Mouse (Mus musculus) kidney, embryonic 16.5 days (tissue): Measurements from ENCODE around the gene Mgst1. TPM values are rescaled to one million over a fixed set of nuclear protein-coding genes. Genes with fewer than 3 reads are reported as not detected.

Experiments
- ATAC-seq: fragments of 200-750 bp; cut with Nextera tagmentation; 2 replicates; pipeline ENCODE4 v1.8.0; 2017; ENCODE audit warnings: moderate TSS enrichment; ENCODE audit not compliant: low FRiP score, low TSS enrichment
- H3K27ac ChIP-seq: fragments of 300-500 bp; sonication (generic); 2 replicates; pipeline ENCODE4 v1.5.1; 2014; ENCODE audit warnings: low read length
- H3K27me3 ChIP-seq: fragments of 300-500 bp; sonication (generic); 2 replicates; pipeline ENCODE4 v1.6.1; 2014; ENCODE audit warnings: low read length, control low read depth, mixed read lengths; ENCODE audit not compliant: insufficient read depth
- H3K36me3 ChIP-seq: fragments of 300-500 bp; sonication (generic); 2 replicates; pipeline ENCODE4 v1.6.1; 2014; ENCODE audit warnings: low read length, control low read depth, mixed read lengths; ENCODE audit not compliant: insufficient read depth
- H3K4me1 ChIP-seq: fragments of 300-500 bp; sonication (generic); 2 replicates; pipeline ENCODE4 v1.6.1; 2014; ENCODE audit warnings: low read length, control low read depth, mixed read lengths; ENCODE audit not compliant: insufficient read depth
- H3K4me2 ChIP-seq: fragments of 300-500 bp; sonication (generic); replicated peaks from 2 replicates; pipeline ENCODE4 v1.6.1; 2014; ENCODE audit warnings: low read depth, low read length
- H3K4me3 ChIP-seq: fragments of 300-500 bp; sonication (generic); 2 replicates; pipeline ENCODE4 v1.5.1; 2014; ENCODE audit warnings: mild to moderate bottlenecking, low read length
- H3K9ac ChIP-seq: fragments of 300-500 bp; sonication (generic); replicated peaks from 2 replicates; pipeline ENCODE4 v1.6.1; 2014; ENCODE audit warnings: low read length
- H3K9me3 ChIP-seq: fragments of 300-500 bp; sonication (generic); 2 replicates; pipeline ENCODE4 v1.6.1; 2016; ENCODE audit warnings: low read length, control low read depth
- WGBS: fragments of 180-500 bp; shearing (Covaris S2); extraction: QIAGEN DNeasy Blood & Tissue Kit; methylation state at CpG from one replicate; pipeline ENCODE4 v1.1.7; 2014; 5-methylcytosine and 5-hydroxymethylcytosine counted together
- polyA plus RNA-seq: library from polyadenylated mRNA; unstranded; fragments of >200 nt; fragmentation: Nextera tagmentation; extraction: Ambion mirVana; gene quantifications from 2 replicates; pipeline ENCODE4 v1.2.1, GENCODE M21; 2015

The Mgst1 gene
- polyA plus RNA-seq = 269 and 270 TPM in 2 replicates

DNA sequence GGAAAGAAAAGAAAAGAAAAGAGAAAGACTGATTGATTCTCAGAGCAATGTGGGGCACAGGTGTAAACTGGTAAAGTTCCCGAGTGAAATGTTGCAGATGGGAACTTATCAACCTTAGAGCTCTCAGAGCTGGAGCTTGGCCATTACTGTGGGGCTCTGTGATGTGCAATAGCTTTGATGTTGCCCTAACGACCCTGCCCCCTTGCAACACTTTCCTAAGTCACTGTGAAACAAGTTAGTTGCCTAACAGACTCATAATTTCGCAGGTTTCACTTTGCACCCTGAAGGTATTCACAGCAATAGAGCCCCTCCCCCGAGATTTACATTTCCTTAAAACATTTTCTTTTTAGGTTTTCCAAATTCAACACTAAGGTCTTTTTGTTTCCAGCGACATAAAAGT lies at the start of gene Mgst1:
Mgst1 (plus strand) TSS at position 387 of the 400 bp plus-strand sequence.
- peak within 1 kb of the TSS; percentile 74 for H3K4me2 ChIP-seq
- ATAC-seq = peak; percentile 59; the same call in 1 of the 2 replicates
- no peaks in the 10 kb centered on the region for H3K27me3 ChIP-seq
- peak within 1 kb of the TSS; percentile 89 for H3K27ac ChIP-seq
- WGBS = under 1% methylated on average over 5 of the region's 5 CpGs
- H3K4me3 ChIP-seq = peak within 1 kb of the TSS; percentile 65
- H3K36me3 ChIP-seq = no peaks in the 10 kb centered on the region
- H3K9me3 ChIP-seq = no peaks in the 10 kb centered on the region
- H3K4me1 ChIP-seq = peaks cover 31% of the 10 kb centered on the region
- H3K9ac ChIP-seq = peak within 1 kb of the TSS; percentile 74

DNA sequence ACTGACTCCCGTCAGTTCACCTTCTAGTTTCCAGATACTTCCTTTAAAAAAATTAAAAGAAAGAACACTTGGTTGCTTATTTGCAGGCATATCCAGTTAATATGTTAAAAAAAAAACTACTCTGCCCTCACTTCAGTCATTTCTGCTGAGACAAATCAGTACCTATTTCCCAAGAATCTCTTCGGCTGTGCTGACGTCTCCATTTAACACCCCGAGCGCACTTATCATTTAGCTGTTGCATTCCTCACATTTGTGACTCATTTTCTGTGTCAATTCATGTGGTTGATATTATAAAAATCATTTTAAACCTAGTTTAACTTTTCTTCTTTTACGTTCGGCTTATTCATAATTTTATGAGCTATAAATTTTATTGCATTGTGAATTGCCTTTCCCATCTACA lies 47.7 kb upstream of the Mgst1 start:
- Histone ChIP-seq H3K4me2 (no peak overlapping the region), H3K27me3 (no peaks in the 10 kb centered on the region), H3K4me1 (no peaks in the 10 kb centered on the region), H3K9ac (no peak overlapping the region), H3K9me3 (no peaks in the 10 kb centered on the region), H3K27ac (no peak overlapping the region), H3K36me3 (no peaks in the 10 kb centered on the region), H3K4me3 (no peak overlapping the region)
- ATAC-seq = no peak
- WGBS = 81% methylated on average over 7 of the region's 7 CpGs

DNA sequence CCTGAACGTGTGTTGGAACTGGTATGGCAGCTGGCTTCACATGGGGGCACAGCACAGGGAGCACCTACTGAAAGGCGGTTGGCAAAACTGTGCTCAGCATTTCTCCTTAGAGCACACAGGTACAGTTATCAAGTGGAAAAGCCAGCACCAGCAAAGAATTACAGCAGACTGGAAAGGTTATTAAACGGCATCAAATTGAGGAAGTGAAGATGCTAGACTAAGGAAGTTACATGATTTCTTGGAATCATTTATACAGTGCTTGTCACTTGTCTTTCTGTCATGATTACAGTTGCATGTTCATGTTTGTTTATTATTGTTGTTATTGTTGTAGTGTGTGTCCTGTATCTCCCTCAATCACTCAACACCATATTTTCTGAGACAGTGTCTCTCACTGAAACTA lies 45.1 kb upstream of the Mgst1 start:
- H3K27ac ChIP-seq = no peak overlapping the region
- no peak overlapping the region for H3K4me2 ChIP-seq
- no peaks in the 10 kb centered on the region for H3K9me3 ChIP-seq
- no peaks in the 10 kb centered on the region for H3K4me1 ChIP-seq
- H3K9ac ChIP-seq = no peak overlapping the region
- H3K27me3 ChIP-seq = no peaks in the 10 kb centered on the region
- no peaks in the 10 kb centered on the region for H3K36me3 ChIP-seq
- 80% methylated on average over 3 of the region's 3 CpGs for WGBS
- no peak overlapping the region for H3K4me3 ChIP-seq
- no peak for ATAC-seq

GRCm38 (mm10) chr6:138099646-138100045 lies 40.5 kb upstream of the Mgst1 start:
- H3K9ac ChIP-seq = no peak overlapping the region
- no peaks in the 10 kb centered on the region for H3K9me3 ChIP-seq
- no peaks in the 10 kb centered on the region for H3K4me1 ChIP-seq
- H3K4me2 ChIP-seq = no peak overlapping the region
- H3K27me3 ChIP-seq = no peaks in the 10 kb centered on the region
- 45% methylated on average over 3 of the region's 3 CpGs for WGBS
- H3K4me3 ChIP-seq = no peak overlapping the region
- no peaks in the 10 kb centered on the region for H3K36me3 ChIP-seq
- ATAC-seq = peak; percentile 63; the same call in 1 of the 2 replicates
- H3K27ac ChIP-seq = no peak overlapping the region

GRCm38 (mm10) chr6:138101843-138102242 lies 38.3 kb upstream of the Mgst1 start:
- 92% methylated on average over 4 of the region's 4 CpGs for WGBS
- Histone ChIP-seq H3K4me3 (no peak overlapping the region), H3K9me3 (no peaks in the 10 kb centered on the region), H3K27ac (no peak overlapping the region), H3K9ac (no peak overlapping the region), H3K4me1 (no peaks in the 10 kb centered on the region), H3K27me3 (no peaks in the 10 kb centered on the region), H3K36me3 (no peaks in the 10 kb centered on the region), H3K4me2 (no peak overlapping the region)
- no peak for ATAC-seq

DNA sequence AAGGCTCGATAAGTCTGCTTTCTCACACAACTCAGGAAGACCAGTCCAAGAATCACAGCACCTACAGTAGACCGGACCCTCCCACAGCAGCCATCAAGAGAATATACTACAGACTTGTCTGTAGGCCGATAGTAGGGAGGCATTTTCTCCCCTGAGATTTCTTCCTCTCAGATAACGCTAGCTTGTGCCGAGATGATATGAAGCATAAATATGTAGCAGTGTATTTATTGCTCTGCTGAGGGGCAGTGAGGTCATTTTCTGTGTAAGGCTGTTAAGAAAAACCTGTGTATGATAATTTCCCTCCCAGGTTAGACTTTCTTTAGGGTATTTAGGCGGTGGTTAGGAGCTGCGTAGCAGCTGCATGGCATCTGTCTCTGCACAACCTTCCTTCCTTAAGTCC lies 37.2 kb upstream of the Mgst1 start:
- Histone ChIP-seq H3K36me3 (no peaks in the 10 kb centered on the region), H3K4me2 (no peak overlapping the region), H3K4me3 (no peak overlapping the region), H3K27ac (no peak overlapping the region), H3K9ac (no peak overlapping the region), H3K4me1 (no peaks in the 10 kb centered on the region), H3K9me3 (no peaks in the 10 kb centered on the region), H3K27me3 (no peaks in the 10 kb centered on the region)
- ATAC-seq = no peak
- WGBS = 62% methylated on average over 7 of the region's 7 CpGs

GRCm38 (mm10) chr6:138104559-138104958 lies 35.6 kb upstream of the Mgst1 start:
- no peak overlapping the region for H3K4me3 ChIP-seq
- no peaks in the 10 kb centered on the region for H3K27me3 ChIP-seq
- no peaks in the 10 kb centered on the region for H3K4me1 ChIP-seq
- no peak overlapping the region for H3K27ac ChIP-seq
- no peak overlapping the region for H3K4me2 ChIP-seq
- H3K9me3 ChIP-seq = no peaks in the 10 kb centered on the region
- no peak overlapping the region for H3K9ac ChIP-seq
- H3K36me3 ChIP-seq = no peaks in the 10 kb centered on the region
- no peak for ATAC-seq

DNA sequence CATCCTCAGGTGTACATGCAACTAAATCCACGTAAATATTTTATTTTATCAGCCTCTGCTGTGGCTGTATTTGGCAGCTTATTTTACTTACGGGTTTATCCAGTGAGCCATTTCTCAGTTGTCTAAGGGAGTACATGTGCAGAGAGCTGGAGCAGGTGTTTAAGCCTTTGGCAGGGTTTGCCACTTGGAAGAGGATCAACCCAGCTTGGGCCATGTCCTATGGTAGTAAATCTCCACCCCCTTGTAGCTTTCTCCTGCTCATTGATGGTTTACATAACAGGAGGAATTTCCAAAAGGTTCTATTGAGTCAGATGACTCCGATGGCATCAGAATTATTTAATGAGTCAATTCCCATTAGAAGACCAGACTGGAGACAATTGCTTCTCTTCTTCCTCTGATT lies 22.6 kb upstream of the Mgst1 start:
- no peaks in the 10 kb centered on the region for H3K36me3 ChIP-seq
- H3K4me1 ChIP-seq = no peaks in the 10 kb centered on the region
- no peak overlapping the region for H3K4me3 ChIP-seq
- no peak overlapping the region for H3K9ac ChIP-seq
- no peak overlapping the region for H3K27ac ChIP-seq
- H3K27me3 ChIP-seq = no peaks in the 10 kb centered on the region
- H3K4me2 ChIP-seq = no peak overlapping the region
- H3K9me3 ChIP-seq = no peaks in the 10 kb centered on the region
- 81% methylated on average over 3 of the region's 3 CpGs for WGBS
- no peak for ATAC-seq

- Histone ChIP-seq H3K4me3 (no peak overlapping the region), H3K4me1 (no peaks in the 10 kb centered on the region), H3K4me2 (no peak overlapping the region), H3K36me3 (no peaks in the 10 kb centered on the region), H3K27ac (no peak overlapping the region), H3K9me3 (no peaks in the 10 kb centered on the region), H3K27me3 (no peaks in the 10 kb centered on the region), H3K9ac (no peak overlapping the region)
- ATAC-seq = no peak
- WGBS = 76% methylated on average over 10 of the region's 10 CpGs
Measured at GRCm38 (mm10) chr6:138128392-138129335, 11.5 kb upstream of the Mgst1 start.

DNA sequence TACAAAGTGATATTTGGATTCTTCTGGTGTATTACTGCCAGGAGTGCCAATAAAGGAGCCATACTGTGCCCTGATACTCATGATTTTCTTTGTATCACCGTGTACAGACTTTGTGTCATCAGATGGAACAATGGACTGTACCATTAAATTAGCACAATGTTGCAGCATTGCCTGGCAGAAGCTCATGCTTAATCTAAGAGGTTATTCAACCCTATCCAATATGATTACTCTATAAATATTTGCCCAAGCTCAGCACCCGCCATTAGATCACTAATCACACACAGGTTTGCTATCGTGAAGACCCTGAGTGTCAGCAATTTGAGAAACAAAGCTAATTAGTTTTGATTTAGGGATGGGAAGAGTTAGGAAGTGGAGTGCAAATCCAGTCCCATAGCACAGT lies 9.6 kb upstream of the Mgst1 start:
- no peaks in the 10 kb centered on the region for H3K36me3 ChIP-seq
- H3K27ac ChIP-seq = no peak overlapping the region
- WGBS = 54% methylated on average over 3 of the region's 3 CpGs
- no peak overlapping the region for H3K4me2 ChIP-seq
- no peaks in the 10 kb centered on the region for H3K27me3 ChIP-seq
- no peak overlapping the region for H3K9ac ChIP-seq
- no peak for ATAC-seq
- H3K4me1 ChIP-seq = no peaks in the 10 kb centered on the region
- H3K9me3 ChIP-seq = no peaks in the 10 kb centered on the region
- H3K4me3 ChIP-seq = no peak overlapping the region
